Mouse (Mus musculus): ENCODE results near the gene Tmem89. TPM values are rescaled to one million over a fixed set of nuclear protein-coding genes. Genes with fewer than 3 reads are reported as not detected.

Gene Tmem89
- polyA plus RNA-seq, 1 experiment = 0.08 TPM

- TF ChIP-seq CTCF (conservative IDR thresholded peaks at IDR 0.05; ENCODE audit: insufficient read depth, insufficient read length, low read depth, low read length) (peak; percentile 85), POLR2A (IDR thresholded peaks at IDR 0.05; ENCODE audit: low read depth, low read length) (peak; percentile 93)
- under 1% methylated on average over 58 of the region's 58 CpGs for WGBS
- Histone ChIP-seq H3K36me3 (ENCODE audit: control insufficient read depth, insufficient read depth, low read length) (peaks cover 1% of the 10 kb centered on the region), H3K4me1 (ENCODE audit: control insufficient read depth, insufficient read depth, low read length) (peaks cover 5% of the 10 kb centered on the region; the same call in 1 of the 2 replicates), H3K4me3 (ENCODE audit: insufficient read depth, low read depth, low read length) (peak within 1 kb of the TSS; percentile 94), H3K27me3 (replicated peaks; ENCODE audit: control insufficient read depth, insufficient read depth, low read length) (no peaks in the 10 kb centered on the region), H3K27ac (ENCODE audit: insufficient read depth, low read depth, low read length) (peak within 1 kb of the TSS; percentile 94)
- DNase-seq = peak; percentile 97
Measured at GRCm38 (mm10) chr9:108936418-108937364, 22.3 kb downstream of the Tmem89 start, which contains the start of gene Uqcrc1. Uqcrc1 (plus strand) TSS chr9:108936633.

DNA sequence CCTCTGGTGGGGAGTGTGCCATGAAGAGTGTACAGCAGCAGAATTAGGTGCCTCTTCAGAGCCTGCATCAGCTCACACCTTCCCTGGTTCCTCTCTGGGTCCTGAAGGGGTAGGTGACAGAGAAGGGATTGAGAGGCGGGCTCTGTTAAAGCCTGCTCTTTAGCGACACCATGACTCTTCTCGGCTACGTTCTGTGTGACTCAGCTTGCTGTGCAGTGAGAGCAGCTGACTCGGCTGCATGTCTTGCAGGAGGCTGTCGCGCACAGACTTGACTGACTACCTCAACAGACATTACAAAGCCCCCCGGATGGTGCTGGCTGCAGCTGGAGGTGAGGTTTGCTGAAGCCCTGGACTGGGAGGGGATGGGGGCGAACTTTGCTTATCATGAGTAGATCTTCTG, 30.7 kb downstream of the Tmem89 start:
- 82% methylated on average over 9 of the region's 9 CpGs for WGBS
- Histone ChIP-seq H3K27ac (ENCODE audit: insufficient read depth, low read depth, low read length) (no peak overlapping the region), H3K4me1 (ENCODE audit: control insufficient read depth, insufficient read depth, low read length) (no peaks in the 10 kb centered on the region), H3K36me3 (ENCODE audit: control insufficient read depth, insufficient read depth, low read length) (peaks cover 11% of the 10 kb centered on the region), H3K27me3 (replicated peaks; ENCODE audit: control insufficient read depth, insufficient read depth, low read length) (no peaks in the 10 kb centered on the region), H3K4me3 (ENCODE audit: insufficient read depth, low read depth, low read length) (no peak overlapping the region)
- TF ChIP-seq CTCF (conservative IDR thresholded peaks at IDR 0.05; ENCODE audit: insufficient read depth, insufficient read length, low read depth, low read length) (no peak), POLR2A (IDR thresholded peaks at IDR 0.05; ENCODE audit: low read depth, low read length) (no peak)
- no peak for DNase-seq

DNA sequence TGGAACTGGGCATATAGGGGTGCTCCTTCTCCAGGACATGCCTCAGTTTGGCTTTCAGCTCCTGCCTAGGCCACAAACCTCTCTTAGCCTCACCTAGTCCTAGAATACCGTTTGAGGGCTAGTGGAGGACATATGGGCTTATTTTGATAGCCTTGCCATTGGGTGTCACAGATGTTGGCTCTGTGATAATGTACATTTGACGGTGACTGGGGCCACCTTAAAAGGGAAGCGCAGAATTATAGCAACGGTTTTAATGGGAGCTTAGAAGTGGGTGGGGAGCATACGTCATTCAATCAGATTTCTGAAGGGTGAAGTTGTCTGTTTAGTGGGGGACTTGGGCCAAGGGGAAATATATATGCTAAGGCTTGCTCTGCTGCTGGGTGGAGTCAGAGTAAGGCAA, 31.2 kb downstream of the Tmem89 start:
- no peaks in the 10 kb centered on the region for H3K27me3 ChIP-seq (replicated peaks; ENCODE audit: control insufficient read depth, insufficient read depth, low read length)
- H3K36me3 ChIP-seq (ENCODE audit: control insufficient read depth, insufficient read depth, low read length) = peaks cover 11% of the 10 kb centered on the region
- no peak for DNase-seq
- 84% methylated on average over 5 of the region's 5 CpGs for WGBS
- no peak overlapping the region for H3K4me3 ChIP-seq (ENCODE audit: insufficient read depth, low read depth, low read length)
- TF ChIP-seq POLR2A (IDR thresholded peaks at IDR 0.05; ENCODE audit: low read depth, low read length) = no peak
- TF ChIP-seq CTCF (conservative IDR thresholded peaks at IDR 0.05; ENCODE audit: insufficient read depth, insufficient read length, low read depth, low read length) = no peak
- H3K4me1 ChIP-seq (ENCODE audit: control insufficient read depth, insufficient read depth, low read length) = no peaks in the 10 kb centered on the region
- no peak overlapping the region for H3K27ac ChIP-seq (ENCODE audit: insufficient read depth, low read depth, low read length)

- Histone ChIP-seq H3K36me3 (ENCODE audit: control insufficient read depth, insufficient read depth, low read length) (peaks cover 9% of the 10 kb centered on the region), H3K27me3 (replicated peaks; ENCODE audit: control insufficient read depth, insufficient read depth, low read length) (no peaks in the 10 kb centered on the region), H3K27ac (ENCODE audit: insufficient read depth, low read depth, low read length) (no peak overlapping the region), H3K4me1 (ENCODE audit: control insufficient read depth, insufficient read depth, low read length) (no peaks in the 10 kb centered on the region), H3K4me3 (ENCODE audit: insufficient read depth, low read depth, low read length) (no peak overlapping the region)
- TF ChIP-seq POLR2A (IDR thresholded peaks at IDR 0.05; ENCODE audit: low read depth, low read length) (no peak), CTCF (conservative IDR thresholded peaks at IDR 0.05; ENCODE audit: insufficient read depth, insufficient read length, low read depth, low read length) (no peak)
- DNase-seq = peak; percentile 31
- 58% methylated on average over 13 of the region's 13 CpGs for WGBS
Measured at GRCm38 (mm10) chr9:108949231-108949966, 35.0 kb downstream of the Tmem89 start.

DNA sequence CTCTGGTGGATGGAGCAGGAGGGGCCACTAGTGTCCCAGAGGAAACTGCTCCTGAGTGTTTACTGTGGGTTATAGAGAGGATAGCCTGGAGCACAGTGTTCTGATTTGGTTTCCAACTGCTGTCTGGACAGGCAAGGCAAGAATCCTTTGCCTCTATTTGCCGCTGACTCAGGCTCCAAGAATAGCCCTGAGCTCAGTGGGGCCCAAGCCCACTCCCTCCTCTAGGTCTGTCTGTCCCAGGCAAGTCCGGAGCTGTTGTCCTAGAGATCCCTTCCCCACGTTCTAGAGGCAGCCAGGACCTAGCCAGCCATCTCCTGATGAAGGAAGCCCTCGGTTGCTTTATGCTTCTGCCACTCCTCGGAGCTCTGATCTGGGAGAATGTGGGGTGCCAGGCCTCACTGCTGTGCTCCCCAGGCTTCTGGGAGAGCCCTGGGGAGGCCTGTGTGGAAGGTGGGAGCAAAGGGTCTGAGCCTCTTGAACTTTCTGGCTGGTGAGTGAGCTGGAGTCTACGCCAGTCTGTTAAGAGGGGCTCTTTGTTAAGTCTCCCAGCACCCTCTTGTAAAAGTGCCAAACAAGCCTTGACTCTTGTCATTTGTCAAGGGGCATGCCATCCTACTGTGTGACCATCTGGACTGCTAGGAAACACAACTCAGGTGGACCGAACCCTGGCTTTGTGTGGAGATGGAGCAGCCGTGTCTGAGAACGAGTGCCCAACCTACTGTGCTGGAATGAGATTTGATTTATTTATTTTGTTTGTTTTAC, 35.7 kb downstream of the Tmem89 start:
- TF ChIP-seq POLR2A (IDR thresholded peaks at IDR 0.05; ENCODE audit: low read depth, low read length) (no peak), CTCF (conservative IDR thresholded peaks at IDR 0.05; ENCODE audit: insufficient read depth, insufficient read length, low read depth, low read length) (no peak)
- 83% methylated on average over 9 of the region's 9 CpGs for WGBS
- Histone ChIP-seq H3K4me3 (ENCODE audit: insufficient read depth, low read depth, low read length) (no peak overlapping the region), H3K36me3 (ENCODE audit: control insufficient read depth, insufficient read depth, low read length) (peaks cover 9% of the 10 kb centered on the region), H3K4me1 (ENCODE audit: control insufficient read depth, insufficient read depth, low read length) (no peaks in the 10 kb centered on the region), H3K27ac (ENCODE audit: insufficient read depth, low read depth, low read length) (0 out of 2 replicates have a peak overlapping the region, but pooled peaks have one; percentile 10), H3K27me3 (replicated peaks; ENCODE audit: control insufficient read depth, insufficient read depth, low read length) (no peaks in the 10 kb centered on the region)
- no peak for DNase-seq

DNA sequence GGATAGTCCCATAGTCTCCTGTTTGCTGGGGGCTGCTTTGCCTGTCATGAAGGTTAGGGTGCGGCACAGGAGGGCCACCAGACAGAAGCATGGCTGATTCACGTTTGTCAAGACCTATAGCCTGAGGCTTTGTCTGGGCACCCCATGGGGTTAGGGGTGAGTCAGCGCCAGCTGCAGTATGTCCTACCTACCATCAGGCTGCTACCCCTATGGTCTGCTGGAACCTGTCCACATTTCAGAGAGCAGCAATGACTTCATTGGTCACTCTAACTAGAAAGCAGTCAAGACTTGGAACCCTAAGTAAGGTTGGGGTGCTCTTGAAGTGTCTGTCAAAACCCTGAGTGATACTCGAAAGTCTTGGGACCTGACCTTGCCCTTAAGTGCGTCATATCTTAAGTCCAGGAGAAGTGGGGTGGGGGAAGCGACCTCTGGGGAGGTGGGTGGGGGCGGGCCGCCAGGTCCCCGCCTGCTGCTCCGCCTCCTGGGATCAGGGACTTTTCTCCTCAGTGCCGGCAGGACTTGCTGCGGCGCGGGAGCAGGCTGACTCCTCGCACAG, 38.7 kb downstream of the Tmem89 start, which contains the start of gene Col7a1:
Gene Col7a1 (plus strand): TSS at position 506 of the 556 bp plus-strand sequence.
- Histone ChIP-seq H3K4me1 (ENCODE audit: control insufficient read depth, insufficient read depth, low read length) (no peaks in the 10 kb centered on the region), H3K27me3 (replicated peaks; ENCODE audit: control insufficient read depth, insufficient read depth, low read length) (no peaks in the 10 kb centered on the region), H3K4me3 (ENCODE audit: insufficient read depth, low read depth, low read length) (no peak within 1 kb of the TSS), H3K27ac (ENCODE audit: insufficient read depth, low read depth, low read length) (no peak within 1 kb of the TSS), H3K36me3 (ENCODE audit: control insufficient read depth, insufficient read depth, low read length) (peaks cover 9% of the 10 kb centered on the region)
- 15% methylated on average over 15 of the region's 15 CpGs for WGBS
- DNase-seq = no peak
- TF ChIP-seq CTCF (conservative IDR thresholded peaks at IDR 0.05; ENCODE audit: insufficient read depth, insufficient read length, low read depth, low read length) (no peak), POLR2A (IDR thresholded peaks at IDR 0.05; ENCODE audit: low read depth, low read length) (no peak)
